Mouse (Mus musculus): ENCODE data around the gene Trim54. TPM values are rescaled to one million over a fixed set of nuclear protein-coding genes. Genes with fewer than 3 reads are reported as not detected.
A peak's percentile ranks its signal among the peaks of the same experiment; 100 is the strongest.

The Trim54 gene
- polyA plus RNA-seq, 1 experiment from 2014 or later, result not detected

- Histone ChIP-seq H3K27me3 (ENCODE audit: control insufficient read depth, insufficient read depth, low read length) (no peaks in the 10 kb centered on the region), H3K4me1 (replicated peaks; ENCODE audit: control insufficient read depth, insufficient read depth, low read length) (peaks cover 13% of the 10 kb centered on the region), H3K36me3 (replicated peaks; ENCODE audit: control insufficient read depth, insufficient read depth) (peaks cover 8% of the 10 kb centered on the region), H3K9ac (no peak overlapping the region), H3K4me3 (replicated peaks; ENCODE audit: low read length) (no peak overlapping the region), H3K27ac (peak overlapping the region; percentile 62), H3K4me2 (replicated peaks) (no peak overlapping the region), H3K9me3 (ENCODE audit: control insufficient read depth, low read length) (no peaks in the 10 kb centered on the region)
- DNase-seq (ENCODE audit: low spot score) (no peak), ATAC-seq (ENCODE audit: low FRiP score) (0 out of 2 replicates have a peak, but pooled peaks have one; percentile 18)
- WGBS, result 31% methylated on average over 12 of the region's 12 CpGs
Measured at GRCm38 (mm10) chr5:31082935-31083625, 33.4 kb upstream of the Trim54 start.

- WGBS, result 11% methylated on average over 8 of the region's 8 CpGs
- no peak overlapping the region for H3K9ac ChIP-seq
- no peaks in the 10 kb centered on the region for H3K9me3 ChIP-seq (ENCODE audit: control insufficient read depth, low read length)
- no peak for DNase-seq (ENCODE audit: low spot score)
- ATAC-seq (ENCODE audit: low FRiP score), result peak; percentile 58
- H3K4me1 ChIP-seq (replicated peaks; ENCODE audit: control insufficient read depth, insufficient read depth, low read length), result peaks cover 13% of the 10 kb centered on the region
- no peaks in the 10 kb centered on the region for H3K36me3 ChIP-seq (replicated peaks; ENCODE audit: control insufficient read depth, insufficient read depth)
- no peak overlapping the region for H3K4me3 ChIP-seq (replicated peaks; ENCODE audit: low read length)
- H3K27me3 ChIP-seq (ENCODE audit: control insufficient read depth, insufficient read depth, low read length), result 0 out of 2 replicates have a peak, but pooled peaks cover under 1% of the 10 kb centered on the region
- H3K4me2 ChIP-seq (replicated peaks), result 0 out of 2 replicates have a peak overlapping the region, but pooled peaks have one; percentile 17
- H3K27ac ChIP-seq, result peak overlapping the region; percentile 62
Measured at GRCm38 (mm10) chr5:31083949-31084348, 32.6 kb upstream of the Trim54 start.

DNA sequence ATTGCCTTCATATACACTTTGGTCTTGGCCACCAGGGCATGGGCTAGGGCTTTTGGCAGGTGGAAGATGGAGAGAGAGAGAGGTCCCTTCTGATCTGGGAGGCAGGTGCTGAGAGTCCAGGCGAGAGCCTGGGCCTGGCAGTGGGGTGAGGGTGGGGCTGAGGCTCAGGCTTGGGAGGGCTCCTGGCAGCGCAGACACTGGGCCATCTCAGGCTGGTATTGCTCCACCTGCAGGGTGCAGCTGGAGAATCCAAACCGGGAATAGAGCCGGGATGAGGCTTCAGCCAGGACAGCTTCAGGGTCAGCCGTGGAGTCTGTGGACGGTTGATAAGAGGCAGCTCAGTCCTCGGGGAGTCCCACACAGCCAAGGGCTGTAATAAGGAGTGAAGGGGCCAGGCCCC lies 29.9 kb upstream of the Trim54 start:
- Histone ChIP-seq H3K4me3 (replicated peaks; ENCODE audit: low read length) (no peak overlapping the region), H3K9me3 (ENCODE audit: control insufficient read depth, low read length) (no peaks in the 10 kb centered on the region), H3K36me3 (replicated peaks; ENCODE audit: control insufficient read depth, insufficient read depth) (no peaks in the 10 kb centered on the region), H3K27ac (no peak overlapping the region), H3K9ac (no peak overlapping the region), H3K4me2 (replicated peaks) (no peak overlapping the region), H3K27me3 (ENCODE audit: control insufficient read depth, insufficient read depth, low read length) (peaks cover 24% of the 10 kb centered on the region), H3K4me1 (replicated peaks; ENCODE audit: control insufficient read depth, insufficient read depth, low read length) (peaks cover 18% of the 10 kb centered on the region)
- DNase-seq (ENCODE audit: low spot score) (no peak), ATAC-seq (ENCODE audit: low FRiP score) (no peak)
- WGBS, result 29% methylated on average over 7 of the region's 7 CpGs

- Histone ChIP-seq H3K4me2 (replicated peaks) (no peak overlapping the region), H3K27me3 (ENCODE audit: control insufficient read depth, insufficient read depth, low read length) (peaks cover 29% of the 10 kb centered on the region), H3K4me1 (replicated peaks; ENCODE audit: control insufficient read depth, insufficient read depth, low read length) (peaks cover 21% of the 10 kb centered on the region), H3K27ac (no peak overlapping the region), H3K4me3 (replicated peaks; ENCODE audit: low read length) (no peak overlapping the region), H3K9ac (no peak overlapping the region), H3K36me3 (replicated peaks; ENCODE audit: control insufficient read depth, insufficient read depth) (no peaks in the 10 kb centered on the region), H3K9me3 (ENCODE audit: control insufficient read depth, low read length) (no peaks in the 10 kb centered on the region)
- DNase-seq (ENCODE audit: low spot score), result no peak
- WGBS, result 81% methylated on average over 2 of the region's 2 CpGs
- ATAC-seq (ENCODE audit: low FRiP score), result no peak
Measured at GRCm38 (mm10) chr5:31087131-31087530, 29.4 kb upstream of the Trim54 start.

DNA sequence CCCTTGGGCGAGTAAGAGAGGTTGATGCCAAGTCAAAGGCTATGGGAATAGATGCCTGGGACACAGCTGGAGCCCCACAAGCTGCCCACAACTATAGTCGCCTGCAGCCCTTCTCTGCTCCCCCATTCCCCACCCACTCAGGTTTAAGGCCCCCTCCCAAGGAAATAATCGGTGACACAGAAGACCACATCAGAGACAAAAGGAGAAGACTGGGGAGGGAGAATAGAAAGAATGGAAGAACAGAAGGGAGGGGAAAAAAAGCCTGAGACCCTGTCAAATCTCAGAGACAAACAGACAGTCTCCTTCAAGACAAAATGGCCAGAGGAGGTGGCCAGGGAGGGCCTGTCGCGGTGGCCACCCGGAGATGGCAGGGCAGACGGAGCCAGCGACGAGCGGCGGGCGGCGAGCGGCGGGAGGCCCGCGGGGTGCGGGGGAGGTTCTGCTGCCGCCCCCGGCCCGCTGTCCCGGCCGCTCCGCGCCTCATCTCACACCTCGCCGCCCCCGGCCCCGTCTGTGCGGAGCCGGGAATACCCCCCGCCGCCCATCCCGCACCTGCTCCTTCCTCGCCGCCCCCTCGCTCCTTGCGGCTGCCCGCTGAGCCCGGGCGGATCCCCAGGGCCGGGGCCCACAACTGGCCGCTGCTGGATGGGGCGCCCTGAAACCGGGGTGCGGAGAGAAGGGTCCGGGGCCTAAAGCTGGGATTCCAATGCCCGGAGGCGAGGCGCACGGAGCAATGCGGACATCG lies 24.1 kb upstream of the Trim54 start:
- Histone ChIP-seq H3K4me3 (replicated peaks; ENCODE audit: low read length) (peak overlapping the region; percentile 58), H3K9ac (peak overlapping the region; percentile 85), H3K9me3 (ENCODE audit: control insufficient read depth, low read length) (no peaks in the 10 kb centered on the region), H3K4me1 (replicated peaks; ENCODE audit: control insufficient read depth, insufficient read depth, low read length) (peaks cover 33% of the 10 kb centered on the region; the same call in 1 of the 2 replicates), H3K4me2 (replicated peaks) (peak overlapping the region; percentile 50), H3K36me3 (replicated peaks; ENCODE audit: control insufficient read depth, insufficient read depth) (no peaks in the 10 kb centered on the region), H3K27me3 (ENCODE audit: control insufficient read depth, insufficient read depth, low read length) (peaks cover 82% of the 10 kb centered on the region), H3K27ac (peak overlapping the region; percentile 57)
- no peak for DNase-seq (ENCODE audit: low spot score)
- ATAC-seq (ENCODE audit: low FRiP score), result no peak; the same call in 1 of the 2 replicates
- 2% methylated on average over 45 of the region's 53 CpGs for WGBS

DNA sequence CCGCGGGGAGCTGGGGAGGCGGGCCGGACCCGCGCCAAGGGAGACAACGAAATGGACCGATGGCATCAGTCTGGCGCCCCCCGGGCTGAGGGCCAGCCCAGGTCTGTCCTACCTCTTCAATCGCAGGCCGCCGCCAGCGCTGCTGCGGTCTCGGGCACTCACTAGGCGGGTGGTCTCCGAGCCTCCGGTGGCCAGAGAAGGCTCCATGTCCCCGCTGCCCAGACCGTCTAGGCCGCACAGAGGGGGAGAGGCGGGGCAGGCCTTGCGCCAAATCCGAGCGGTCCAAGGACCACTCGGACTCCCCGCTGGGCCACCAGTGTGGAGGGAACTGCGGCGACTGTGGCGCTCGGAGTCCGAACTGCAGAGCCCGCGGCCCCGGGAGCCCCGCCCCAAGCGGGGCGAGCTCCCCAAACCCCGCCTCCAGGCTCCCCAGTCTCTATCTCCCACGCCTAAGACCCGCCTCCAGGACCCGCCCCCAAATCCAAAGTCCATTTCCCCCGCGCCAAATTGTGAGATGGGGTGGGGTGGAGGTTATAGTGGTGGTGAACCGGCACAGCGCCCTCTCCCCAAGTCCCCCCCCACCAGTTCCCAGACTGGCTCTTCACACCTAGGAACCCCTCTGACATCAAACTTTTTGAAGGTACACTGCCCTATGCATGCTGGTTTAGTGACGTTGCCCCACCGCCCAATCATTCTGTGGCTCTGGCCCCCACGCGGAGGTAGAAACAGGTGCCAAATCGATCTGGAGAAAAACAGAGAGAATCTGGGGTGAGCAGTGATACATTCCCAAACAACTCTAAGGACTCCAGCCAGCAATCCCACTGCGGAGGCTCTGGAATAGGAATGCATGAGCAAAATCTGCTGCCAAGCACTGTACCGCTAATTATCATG lies 23.1 kb upstream of the Trim54 start:
- Histone ChIP-seq H3K27ac (peak overlapping the region; percentile 57), H3K36me3 (replicated peaks; ENCODE audit: control insufficient read depth, insufficient read depth) (no peaks in the 10 kb centered on the region), H3K27me3 (ENCODE audit: control insufficient read depth, insufficient read depth, low read length) (peaks cover 90% of the 10 kb centered on the region), H3K9me3 (ENCODE audit: control insufficient read depth, low read length) (no peaks in the 10 kb centered on the region), H3K9ac (peak overlapping the region; percentile 85), H3K4me3 (replicated peaks; ENCODE audit: low read length) (peak overlapping the region; percentile 58), H3K4me1 (replicated peaks; ENCODE audit: control insufficient read depth, insufficient read depth, low read length) (peaks cover 33% of the 10 kb centered on the region; the same call in 1 of the 2 replicates), H3K4me2 (replicated peaks) (peak overlapping the region; percentile 50)
- WGBS, result 1% methylated on average over 39 of the region's 54 CpGs
- no peak for DNase-seq (ENCODE audit: low spot score)
- ATAC-seq (ENCODE audit: low FRiP score), result peak; percentile 64

GRCm38 (mm10) chr5:31094100-31094798 lies 22.3 kb upstream of the Trim54 start:
- Histone ChIP-seq H3K9me3 (ENCODE audit: control insufficient read depth, low read length) (no peaks in the 10 kb centered on the region), H3K4me3 (replicated peaks; ENCODE audit: low read length) (peak overlapping the region; percentile 58), H3K27me3 (ENCODE audit: control insufficient read depth, insufficient read depth, low read length) (peaks cover 95% of the 10 kb centered on the region), H3K9ac (no peak overlapping the region), H3K4me2 (replicated peaks) (peak overlapping the region; percentile 50), H3K27ac (no peak overlapping the region), H3K36me3 (replicated peaks; ENCODE audit: control insufficient read depth, insufficient read depth) (no peaks in the 10 kb centered on the region), H3K4me1 (replicated peaks; ENCODE audit: control insufficient read depth, insufficient read depth, low read length) (peaks cover 33% of the 10 kb centered on the region; the same call in 1 of the 2 replicates)
- WGBS, result 2% methylated on average over 29 of the region's 29 CpGs
- DNase-seq (ENCODE audit: low spot score) (no peak), ATAC-seq (ENCODE audit: low FRiP score) (no peak)

GRCm38 (mm10) chr5:31094799-31095691 lies 21.5 kb upstream of the Trim54 start:
- H3K4me2 ChIP-seq (replicated peaks), result peak overlapping the region; percentile 50
- no peak overlapping the region for H3K27ac ChIP-seq
- under 1% methylated on average over 59 of the region's 59 CpGs for WGBS
- H3K27me3 ChIP-seq (ENCODE audit: control insufficient read depth, insufficient read depth, low read length), result peaks cover 93% of the 10 kb centered on the region
- no peaks in the 10 kb centered on the region for H3K9me3 ChIP-seq (ENCODE audit: control insufficient read depth, low read length)
- peak overlapping the region; percentile 23 for H3K4me3 ChIP-seq (replicated peaks; ENCODE audit: low read length)
- ATAC-seq (ENCODE audit: low FRiP score) (no peak; the same call in 1 of the 2 replicates), DNase-seq (ENCODE audit: low spot score) (no peak)
- H3K4me1 ChIP-seq (replicated peaks; ENCODE audit: control insufficient read depth, insufficient read depth, low read length), result peaks cover 33% of the 10 kb centered on the region; the same call in 1 of the 2 replicates
- 0 out of 2 replicates have a peak overlapping the region, but pooled peaks have one; percentile 16 for H3K9ac ChIP-seq
- no peaks in the 10 kb centered on the region for H3K36me3 ChIP-seq (replicated peaks; ENCODE audit: control insufficient read depth, insufficient read depth)
